Mouse (Mus musculus): ENCODE data around the gene Cdr2l. TPM values are rescaled to one million over a fixed set of nuclear protein-coding genes. Genes with fewer than 3 reads are reported as not detected.
"Not testable (repeated sequence)": the region's sequence is repeated elsewhere in the genome, so short reads cannot be mapped to it uniquely, and the experiment has no call there.

The Cdr2l gene
- polyA plus RNA-seq, 1 experiment from 2014 or later: 20.7 TPM

GRCm38 (mm10) chr11:115372737-115373136 is 9.0 kb upstream of the Cdr2l start:
- Histone ChIP-seq H3K36me3 (ENCODE audit: poor library complexity, severe bottlenecking) (no peaks in the 10 kb centered on the region), H3K4me2 (no peak overlapping the region), H3K4me1 (peaks cover 15% of the 10 kb centered on the region), H3K27me3 (peaks cover 21% of the 10 kb centered on the region), H3K27ac (no peak overlapping the region), H3K9ac (no peak overlapping the region), H3K9me3 (replicated peaks) (no peaks in the 10 kb centered on the region), H3K4me3 (no peak overlapping the region)
- WGBS: 55% methylated on average over 2 of the region's 2 CpGs
- no peak for ATAC-seq

GRCm38 (mm10) chr11:115373805-115374694 is 7.7 kb upstream of the Cdr2l start:
- Histone ChIP-seq H3K9ac (peak overlapping the region; percentile 65), H3K9me3 (replicated peaks) (0 out of 2 replicates have a peak, but pooled peaks cover 4% of the 10 kb centered on the region), H3K27ac (no peak overlapping the region), H3K36me3 (ENCODE audit: poor library complexity, severe bottlenecking) (no peaks in the 10 kb centered on the region), H3K27me3 (peaks cover 21% of the 10 kb centered on the region), H3K4me1 (peaks cover 15% of the 10 kb centered on the region), H3K4me2 (peak overlapping the region; percentile 72), H3K4me3 (peak overlapping the region; percentile 47)
- 2% methylated on average over 30 of the region's 30 CpGs for WGBS
- peak; percentile 66 for ATAC-seq

GRCm38 (mm10) chr11:115374695-115375425 is 6.9 kb upstream of the Cdr2l start:
- Histone ChIP-seq H3K36me3 (ENCODE audit: poor library complexity, severe bottlenecking) (no peaks in the 10 kb centered on the region), H3K4me3 (peak overlapping the region; percentile 47), H3K27me3 (peaks cover 21% of the 10 kb centered on the region), H3K4me2 (peak overlapping the region; percentile 72), H3K9ac (peak overlapping the region; percentile 65), H3K4me1 (peaks cover 15% of the 10 kb centered on the region), H3K9me3 (replicated peaks) (0 out of 2 replicates have a peak, but pooled peaks cover 4% of the 10 kb centered on the region), H3K27ac (no peak overlapping the region)
- WGBS: 68% methylated on average over 12 of the region's 12 CpGs
- 0 out of 2 replicates have a peak, but pooled peaks have one; percentile 30 for ATAC-seq

GRCm38 (mm10) chr11:115376722-115377121 is 5.0 kb upstream of the Cdr2l start:
- Histone ChIP-seq H3K27me3 (peaks cover 18% of the 10 kb centered on the region), H3K4me1 (peaks cover 20% of the 10 kb centered on the region), H3K4me3 (no peak overlapping the region), H3K4me2 (no peak overlapping the region), H3K9me3 (replicated peaks) (0 out of 2 replicates have a peak, but pooled peaks cover 4% of the 10 kb centered on the region), H3K27ac (no peak overlapping the region), H3K36me3 (ENCODE audit: poor library complexity, severe bottlenecking) (no peaks in the 10 kb centered on the region), H3K9ac (no peak overlapping the region)
- WGBS: 74% methylated on average over 7 of the region's 7 CpGs
- no peak for ATAC-seq

- ATAC-seq: no peak
- WGBS: 93% methylated on average over 4 of the region's 4 CpGs
- no peaks in the 10 kb centered on the region for H3K36me3 ChIP-seq (ENCODE audit: poor library complexity, severe bottlenecking)
- no peak overlapping the region for H3K4me3 ChIP-seq
- 0 out of 2 replicates have a peak, but pooled peaks cover 4% of the 10 kb centered on the region for H3K9me3 ChIP-seq (replicated peaks)
- H3K4me2 ChIP-seq: no peak overlapping the region
- H3K27ac ChIP-seq: no peak overlapping the region
- H3K9ac ChIP-seq: no peak overlapping the region
- peaks cover 18% of the 10 kb centered on the region for H3K27me3 ChIP-seq
- peaks cover 20% of the 10 kb centered on the region for H3K4me1 ChIP-seq
Measured at GRCm38 (mm10) chr11:115377254-115377653, 4.5 kb upstream of the Cdr2l start.

- Histone ChIP-seq H3K9ac (no peak overlapping the region), H3K4me3 (no peak overlapping the region), H3K9me3 (replicated peaks) (0 out of 2 replicates have a peak, but pooled peaks cover 4% of the 10 kb centered on the region), H3K4me1 (peaks cover 25% of the 10 kb centered on the region), H3K36me3 (ENCODE audit: poor library complexity, severe bottlenecking) (no peaks in the 10 kb centered on the region), H3K4me2 (no peak overlapping the region), H3K27ac (no peak overlapping the region), H3K27me3 (peaks cover 17% of the 10 kb centered on the region)
- WGBS: 90% methylated on average over 7 of the region's 7 CpGs
- ATAC-seq: no peak
Measured at GRCm38 (mm10) chr11:115377854-115378253, 3.9 kb upstream of the Cdr2l start.

- H3K4me1 ChIP-seq: peaks cover 41% of the 10 kb centered on the region
- H3K9me3 ChIP-seq (replicated peaks): 0 out of 2 replicates have a peak, but pooled peaks cover 4% of the 10 kb centered on the region
- ATAC-seq: no peak
- peak overlapping the region; percentile 68 for H3K4me3 ChIP-seq
- no peaks in the 10 kb centered on the region for H3K36me3 ChIP-seq (ENCODE audit: poor library complexity, severe bottlenecking)
- peak overlapping the region; percentile 72 for H3K4me2 ChIP-seq
- H3K27me3 ChIP-seq: no peaks in the 10 kb centered on the region
- 7% methylated on average over 9 of the region's 9 CpGs for WGBS
- peak overlapping the region; percentile 93; the same call in 1 of the 2 replicates for H3K27ac ChIP-seq
- H3K9ac ChIP-seq: no peak overlapping the region
Measured at GRCm38 (mm10) chr11:115381276-115381675, 440 bp upstream of the Cdr2l start.

- H3K27ac ChIP-seq: peak overlapping the region; percentile 81; the same call in 1 of the 2 replicates
- peak overlapping the region; percentile 72 for H3K4me2 ChIP-seq
- ATAC-seq: no peak
- H3K4me3 ChIP-seq: peak overlapping the region; percentile 68
- H3K36me3 ChIP-seq (ENCODE audit: poor library complexity, severe bottlenecking): no peaks in the 10 kb centered on the region
- 0 out of 2 replicates have a peak, but pooled peaks cover 3% of the 10 kb centered on the region for H3K9me3 ChIP-seq (replicated peaks)
- no peaks in the 10 kb centered on the region for H3K27me3 ChIP-seq
- 8% methylated on average over 5 of the region's 5 CpGs for WGBS
- peak overlapping the region; percentile 93 for H3K9ac ChIP-seq
- peaks cover 41% of the 10 kb centered on the region for H3K4me1 ChIP-seq
Measured at GRCm38 (mm10) chr11:115382891-115383290, 1.2 kb downstream of the Cdr2l start.

GRCm38 (mm10) chr11:115383701-115384474 is 2.2 kb downstream of the Cdr2l start:
- Histone ChIP-seq H3K9me3 (replicated peaks) (no peaks in the 10 kb centered on the region), H3K4me2 (peak overlapping the region; percentile 72), H3K36me3 (ENCODE audit: poor library complexity, severe bottlenecking) (peaks cover 5% of the 10 kb centered on the region; the same call in 1 of the 2 replicates), H3K27me3 (no peaks in the 10 kb centered on the region), H3K9ac (peak overlapping the region; percentile 93), H3K27ac (peak overlapping the region; percentile 81), H3K4me3 (peak overlapping the region; percentile 68), H3K4me1 (peaks cover 41% of the 10 kb centered on the region)
- ATAC-seq: 0 out of 2 replicates have a peak, but pooled peaks have one; percentile 11
- WGBS: 32% methylated on average over 16 of the region's 16 CpGs

GRCm38 (mm10) chr11:115384587-115384986 is 2.9 kb downstream of the Cdr2l start:
- H3K36me3 ChIP-seq (ENCODE audit: poor library complexity, severe bottlenecking): peaks cover 5% of the 10 kb centered on the region; the same call in 1 of the 2 replicates
- peak overlapping the region; percentile 81 for H3K27ac ChIP-seq
- H3K27me3 ChIP-seq: no peaks in the 10 kb centered on the region
- peak overlapping the region; percentile 27 for H3K9ac ChIP-seq
- peaks cover 41% of the 10 kb centered on the region for H3K4me1 ChIP-seq
- WGBS: 82% methylated on average over 5 of the region's 5 CpGs
- H3K9me3 ChIP-seq (replicated peaks): no peaks in the 10 kb centered on the region
- no peak overlapping the region for H3K4me3 ChIP-seq
- peak overlapping the region; percentile 72 for H3K4me2 ChIP-seq
- no peak for ATAC-seq

- H3K36me3 ChIP-seq (ENCODE audit: poor library complexity, severe bottlenecking): peaks cover 27% of the 10 kb centered on the region
- not testable (repeated sequence) for H3K27ac ChIP-seq; H3K4me2 ChIP-seq; H3K9me3 ChIP-seq (replicated peaks); ATAC-seq; H3K27me3 ChIP-seq; H3K9ac ChIP-seq; H3K4me3 ChIP-seq
- 94% methylated on average over 3 of the region's 3 CpGs for WGBS
- peaks cover 36% of the 10 kb centered on the region for H3K4me1 ChIP-seq
Measured at GRCm38 (mm10) chr11:115386859-115387258, 5.1 kb downstream of the Cdr2l start.
